Mouse (Mus musculus) left cerebral cortex, adult 18-20 months (tissue): ENCODE measurements at regions not wholly inside any gene's neighbourhood (a gene's known extent, or its start where the extent isn't known, plus 50 kb on each side); places are given as distances from the start of the nearest gene placed in this dataset.

ENCODE experiments used
- DNase-seq, 2 experiments: peaks; one replicate each; pipeline ENCODE4 v3.0.0; 2021 to 2022; ENCODE audit warnings: low spot score in 2 of 2, mixed read lengths in 1 of 2

DNA sequence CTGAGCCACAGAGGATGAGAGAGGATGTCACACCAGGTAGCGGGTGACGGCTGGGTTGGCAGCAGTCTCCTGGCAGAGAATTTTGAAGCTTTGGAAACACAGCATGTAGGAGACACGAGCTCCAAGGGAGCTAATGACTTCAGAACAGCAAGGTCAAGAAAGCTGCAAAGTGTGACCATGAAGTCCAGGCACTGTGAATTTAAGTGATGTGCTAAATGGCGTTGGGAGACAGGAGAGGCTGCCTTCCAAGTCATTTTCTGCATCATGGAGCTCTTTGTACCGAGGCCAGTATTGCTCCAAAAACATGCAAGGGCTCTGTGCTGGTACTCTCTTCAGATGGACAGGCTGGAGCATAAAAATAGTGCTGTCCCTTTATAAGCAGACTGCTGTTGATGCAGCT is 238.8 kb upstream of the Zdhhc25 start:
- DNase-seq = no peak

DNA sequence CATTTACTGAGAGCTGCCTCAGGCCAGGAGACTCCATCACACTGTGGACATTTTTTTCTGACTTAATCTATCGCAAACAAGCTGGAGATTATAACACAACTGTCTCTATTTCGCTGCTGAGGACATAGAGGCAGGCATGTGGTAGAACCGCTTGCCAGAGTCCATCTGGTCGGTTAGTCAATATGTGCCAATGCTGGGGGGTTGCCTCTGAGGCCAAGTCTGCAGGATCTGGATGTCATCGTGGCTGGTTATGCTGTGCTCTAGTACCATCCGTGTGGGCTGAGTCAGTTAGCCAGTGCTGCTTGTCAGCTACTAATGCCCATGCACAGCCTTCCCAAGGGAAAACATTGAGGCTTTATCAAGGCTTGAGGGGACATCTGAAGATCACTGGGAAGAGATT is 237.1 kb upstream of the Zdhhc25 start:
- no peak for DNase-seq

DNA sequence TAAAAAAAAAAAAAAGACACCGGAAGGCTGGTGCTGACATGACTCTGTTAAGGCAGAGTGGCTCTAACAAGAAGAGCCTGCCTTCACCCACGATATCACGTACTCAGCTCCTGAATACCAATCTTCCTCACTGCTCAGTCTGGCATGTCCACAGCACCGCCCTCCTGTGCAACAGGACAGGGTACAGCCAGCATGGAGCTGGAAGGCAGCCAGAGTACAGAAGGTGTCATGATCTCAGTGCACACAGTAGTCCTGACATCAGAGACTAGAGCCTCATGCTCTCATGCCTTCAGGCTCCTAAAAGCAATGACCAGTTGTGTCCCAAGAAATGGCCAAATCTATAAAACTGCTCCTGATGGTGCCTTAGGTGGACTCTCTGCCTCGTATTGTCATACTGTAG is 229.7 kb upstream of the Zdhhc25 start:
- no peak for DNase-seq

DNA sequence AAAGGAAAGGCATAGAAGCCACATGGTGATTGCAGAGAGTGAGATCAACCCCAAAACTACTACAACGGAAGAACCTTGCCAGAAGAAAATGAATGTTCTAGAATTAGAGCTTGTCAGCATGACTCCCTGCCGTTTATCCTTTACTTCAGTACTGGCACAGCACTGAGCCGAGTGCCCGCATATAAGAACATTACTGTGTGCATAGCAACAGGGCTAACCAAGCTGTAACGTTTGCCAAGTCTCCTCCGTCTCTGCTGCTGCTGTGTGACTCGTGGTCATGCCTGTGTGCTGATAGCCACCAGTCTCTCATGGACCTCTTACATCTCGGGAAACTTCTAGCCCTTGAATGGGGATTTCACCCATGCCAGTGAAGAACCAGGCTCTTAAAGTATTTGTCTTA is 228.1 kb upstream of the Zdhhc25 start:
- DNase-seq = no peak

DNA sequence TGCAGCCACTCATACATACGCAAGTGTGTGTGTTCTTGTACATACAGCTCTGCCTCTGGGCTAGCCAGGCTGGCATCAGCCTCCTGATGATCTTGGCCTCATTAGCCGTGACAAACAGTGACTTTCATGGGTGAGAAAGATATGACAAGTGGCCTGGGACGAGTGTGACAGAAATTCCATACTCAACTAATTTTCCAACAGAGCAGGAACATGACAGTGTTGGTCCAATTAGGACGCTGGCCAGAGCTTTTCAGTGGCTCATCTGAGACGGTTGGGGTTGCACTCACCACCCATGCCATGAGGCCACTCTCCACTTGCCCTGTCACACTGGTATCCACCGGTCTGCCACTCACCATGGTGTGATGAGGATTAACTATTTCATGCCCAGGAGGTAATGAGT is 226.2 kb upstream of the Zdhhc25 start:
- DNase-seq = no peak

DNA sequence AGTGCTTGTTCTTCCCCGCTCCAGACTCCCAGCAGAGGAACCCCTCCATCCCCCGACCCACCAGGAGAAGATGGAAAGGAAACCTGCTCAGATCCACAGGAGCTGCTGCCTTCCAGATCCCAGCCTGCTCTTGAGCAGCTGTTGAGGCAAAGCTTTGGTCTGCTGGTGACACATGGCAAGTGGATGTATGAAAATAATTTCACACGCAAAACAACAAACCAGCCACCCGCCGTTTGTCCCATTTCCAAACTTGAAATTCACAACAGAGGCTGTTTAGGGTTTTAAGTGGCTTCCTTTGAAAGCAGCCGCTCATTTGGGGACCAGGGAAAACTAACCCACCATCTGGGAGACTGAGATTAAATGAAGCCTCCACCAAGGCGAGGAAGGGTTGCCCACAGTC is 220.8 kb upstream of the Zdhhc25 start:
- DNase-seq = no peak

DNA sequence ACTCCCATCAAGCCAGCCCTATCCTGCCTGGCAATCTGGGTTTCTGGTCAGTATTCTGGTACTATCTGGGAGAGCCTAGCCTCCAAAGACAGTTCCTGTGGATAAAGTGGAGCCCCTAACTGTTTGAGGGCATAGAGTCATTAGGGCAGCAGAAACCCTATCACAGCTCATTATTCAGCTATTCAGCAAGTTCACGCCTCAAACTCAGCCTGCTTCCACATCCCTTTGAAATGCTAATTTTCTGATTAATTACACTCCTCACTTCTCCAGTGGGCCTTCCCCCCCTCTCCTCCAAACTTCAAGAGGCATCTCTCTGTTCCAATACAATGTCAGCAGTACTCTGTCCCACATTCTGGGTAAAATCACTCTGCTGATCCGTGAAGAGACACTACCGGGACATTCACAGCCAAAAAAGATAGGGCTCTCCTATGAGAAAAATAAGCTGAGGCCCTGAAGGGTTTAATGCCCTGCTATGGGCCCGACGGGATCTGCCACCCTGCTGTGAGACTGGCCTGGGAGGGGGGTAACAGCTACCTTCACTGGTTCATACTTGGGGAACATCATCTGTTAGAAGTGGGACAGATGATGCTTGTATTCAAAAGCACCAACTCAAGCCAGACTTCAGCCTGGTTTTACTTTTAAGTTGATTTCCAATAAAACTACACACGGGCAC is 220.0 kb upstream of the Zdhhc25 start:
- no peak for DNase-seq

DNA sequence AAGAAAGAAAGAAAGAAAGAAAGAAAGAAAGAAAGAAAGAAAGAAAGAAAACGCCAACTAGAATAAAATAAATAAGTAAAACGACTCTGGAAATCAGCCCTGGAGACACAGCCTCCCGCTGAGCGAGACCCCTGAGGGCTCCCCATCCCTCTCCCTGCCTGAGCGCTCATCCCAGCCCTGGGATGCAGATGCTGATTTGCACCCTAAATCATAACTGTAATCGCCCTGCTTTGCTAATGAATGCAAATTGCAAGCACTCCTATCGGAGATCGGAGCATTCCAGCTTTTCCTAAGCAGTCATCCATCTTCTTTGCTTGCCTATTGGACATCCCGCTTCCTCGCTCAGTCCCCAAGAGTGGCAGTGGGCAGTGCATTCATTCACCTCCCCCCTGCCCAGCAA is 218.7 kb upstream of the Zdhhc25 start:
- DNase-seq = no peak

DNA sequence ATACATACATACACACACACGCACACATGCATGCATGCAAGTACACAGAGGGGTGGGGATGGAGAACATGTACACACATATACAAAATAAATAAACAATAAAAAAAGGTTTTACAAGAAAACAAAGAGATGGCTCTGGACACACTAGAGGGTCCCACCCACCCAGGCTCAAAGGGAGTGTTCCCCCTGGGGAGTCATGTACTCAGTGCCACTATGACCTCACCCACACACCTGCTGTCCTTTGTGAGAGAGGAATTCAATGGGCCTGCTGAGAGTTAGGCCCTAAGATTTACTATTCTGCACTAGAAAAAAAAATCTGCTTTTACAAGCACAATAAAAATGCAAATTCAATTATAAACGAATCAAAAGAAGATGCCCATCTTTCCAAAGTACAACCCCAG is 214.2 kb upstream of the Zdhhc25 start:
- no peak for DNase-seq

DNA sequence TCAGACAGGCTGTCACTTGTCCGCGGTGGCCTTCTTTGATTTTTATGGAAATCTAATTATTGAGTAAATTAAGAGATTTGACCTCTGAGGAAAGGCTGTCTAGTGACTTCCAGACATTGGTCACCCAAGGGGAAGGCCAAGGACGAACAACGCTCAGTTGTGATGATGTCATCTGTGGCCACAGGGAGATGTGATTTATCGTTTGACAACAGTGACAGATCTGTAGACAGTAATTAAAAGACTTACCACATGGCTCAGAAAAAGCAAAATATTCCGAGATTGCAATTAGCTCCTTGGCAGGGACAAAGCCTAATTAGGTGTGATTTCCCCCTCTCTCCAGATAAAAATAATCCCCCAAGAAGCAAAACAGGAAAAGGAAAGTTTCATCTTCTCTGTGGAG is 213.4 kb upstream of the Zdhhc25 start:
- no peak for DNase-seq

DNA sequence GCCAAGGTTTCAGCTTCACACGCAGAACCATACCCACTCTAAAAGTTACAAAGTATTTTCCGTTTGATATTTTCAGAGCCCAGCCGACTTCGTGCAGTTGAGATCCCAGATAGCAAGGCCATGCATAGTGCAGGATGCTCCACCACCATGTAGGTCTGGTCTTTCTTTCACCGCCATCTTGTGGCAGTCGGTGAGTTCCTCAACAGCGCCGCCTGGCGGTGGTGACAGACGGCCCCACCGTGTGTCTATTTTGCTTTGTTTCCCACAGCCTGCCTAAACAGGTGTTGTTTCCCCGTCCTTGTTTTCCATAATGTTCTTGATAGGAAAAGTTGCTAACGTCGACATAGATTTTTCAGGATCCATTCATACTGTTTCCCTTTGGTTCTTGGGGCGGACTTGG is 208.3 kb upstream of the Zdhhc25 start:
- no peak for DNase-seq

DNA sequence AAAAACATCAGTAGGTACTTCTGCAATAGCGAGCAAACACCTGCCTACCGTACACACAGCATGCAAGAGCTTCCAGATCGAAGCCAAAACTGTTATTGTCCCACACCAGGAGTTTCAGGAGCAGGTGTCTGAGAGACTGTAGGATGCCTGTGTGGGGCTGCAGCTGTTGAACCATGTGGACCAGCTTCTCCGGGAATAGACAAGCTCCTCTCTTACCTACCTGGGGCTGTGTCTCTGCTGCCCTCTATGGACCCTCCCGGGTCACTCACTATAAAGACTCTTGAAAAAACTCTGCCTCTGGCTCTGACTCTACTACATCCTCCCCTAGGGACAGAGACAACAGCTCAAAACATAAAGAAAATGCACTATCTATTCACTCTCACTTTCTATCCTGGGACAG is 201.0 kb upstream of the Zdhhc25 start:
- no peak for DNase-seq

DNA sequence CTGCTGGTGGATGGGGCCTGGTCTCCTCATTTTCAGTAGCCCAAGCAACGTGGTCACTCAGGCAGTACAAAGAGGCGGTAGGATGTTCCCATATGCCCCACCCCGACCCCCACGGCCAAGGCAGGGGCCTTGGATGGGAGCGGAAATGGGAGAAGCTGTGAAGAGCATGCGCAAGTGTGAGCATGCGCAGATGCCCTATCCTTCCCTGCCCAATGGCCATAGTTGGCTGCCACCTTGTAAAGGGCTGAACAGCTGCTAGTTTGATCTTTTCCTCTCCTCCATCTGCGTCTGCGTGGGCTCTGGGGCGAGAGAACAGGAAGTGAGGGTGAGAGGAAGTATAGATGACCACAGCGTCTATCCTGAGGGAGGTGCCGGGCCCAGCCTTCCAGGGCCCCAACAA is 200.1 kb upstream of the Zdhhc25 start:
- DNase-seq = no peak

DNA sequence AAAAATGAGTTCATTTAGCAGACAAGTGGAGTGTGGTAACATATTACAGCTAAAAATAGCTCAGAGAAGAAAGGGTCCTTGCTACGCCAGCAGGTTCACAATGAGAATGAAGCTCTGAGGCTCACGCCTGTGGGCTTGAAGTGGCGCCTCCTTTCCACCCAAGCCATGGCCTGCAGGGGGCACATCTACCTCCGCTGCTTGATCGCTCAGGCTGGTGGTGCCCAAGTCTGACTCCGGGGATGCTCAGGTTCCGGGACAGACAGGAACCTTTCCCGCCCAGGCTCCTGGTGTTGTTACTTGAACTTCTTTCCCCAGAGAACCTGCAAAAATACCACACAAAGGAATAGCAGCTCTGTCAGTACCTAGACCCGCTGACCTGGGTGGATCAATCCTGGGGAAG is 199.3 kb upstream of the Zdhhc25 start:
- no peak for DNase-seq

DNA sequence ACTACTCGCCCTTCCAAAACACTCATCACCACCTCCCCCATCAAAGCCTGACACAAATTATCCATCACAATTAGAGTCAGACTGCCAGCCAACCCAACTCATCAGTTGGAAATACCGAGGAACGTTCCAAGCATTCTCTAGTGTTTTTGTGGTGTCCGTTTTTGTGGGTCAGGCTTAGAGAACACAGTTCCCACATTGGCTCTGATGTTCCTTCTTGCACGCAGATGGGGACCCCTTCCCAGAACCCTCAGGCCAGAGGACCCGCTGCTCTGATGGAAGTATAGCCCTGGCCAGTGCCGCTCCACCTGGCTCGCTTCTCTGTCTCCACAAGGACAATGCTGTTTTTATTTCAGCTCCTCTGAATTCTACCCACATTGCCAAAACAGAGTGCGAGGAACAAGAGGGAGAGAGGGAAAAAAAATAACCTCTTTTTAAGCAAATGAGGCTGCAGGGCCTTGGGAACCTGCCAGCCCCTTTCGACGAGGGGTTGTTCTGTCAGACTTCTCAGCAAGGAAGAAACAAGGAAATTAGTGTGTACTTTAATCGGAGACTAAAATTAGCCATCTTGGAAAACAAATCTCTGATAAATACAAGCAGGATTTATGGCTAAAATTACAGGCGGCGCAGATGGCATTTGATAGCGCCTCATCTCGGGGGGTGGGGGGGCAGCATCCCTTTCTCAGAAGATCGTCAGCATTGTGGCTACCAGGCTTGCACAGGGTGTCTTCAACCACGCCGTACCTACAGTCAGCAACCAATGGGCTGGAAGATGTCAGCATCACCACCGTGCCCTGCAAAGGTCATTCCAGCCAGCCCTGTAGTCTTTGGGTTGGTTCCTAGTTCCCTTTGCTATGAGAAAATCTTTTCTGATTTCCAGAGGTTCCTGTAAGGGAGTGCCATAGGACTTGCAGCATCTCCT is 191.4 kb upstream of the Zdhhc25 start:
- DNase-seq = peak; percentile 19 to 39

DNA sequence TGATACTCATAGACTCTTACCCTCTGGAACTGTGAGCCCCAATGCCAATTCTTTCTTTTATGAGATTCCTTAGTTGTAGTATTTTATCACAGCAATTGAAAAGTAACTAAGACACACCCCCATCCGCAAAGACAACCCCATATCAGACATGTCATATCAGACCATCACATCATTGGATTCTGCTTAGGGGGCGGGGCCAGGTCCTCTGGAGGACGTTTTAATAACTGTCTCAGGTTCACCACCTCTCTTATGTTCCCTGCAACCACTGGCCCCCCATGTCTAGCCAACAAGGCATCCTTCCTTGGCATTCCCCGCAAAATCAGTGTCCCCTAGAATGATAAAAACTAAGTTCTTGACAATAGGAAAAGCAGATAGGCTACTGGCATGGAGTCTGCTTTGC is 185.9 kb upstream of the Zdhhc25 start:
- no peak for DNase-seq

DNA sequence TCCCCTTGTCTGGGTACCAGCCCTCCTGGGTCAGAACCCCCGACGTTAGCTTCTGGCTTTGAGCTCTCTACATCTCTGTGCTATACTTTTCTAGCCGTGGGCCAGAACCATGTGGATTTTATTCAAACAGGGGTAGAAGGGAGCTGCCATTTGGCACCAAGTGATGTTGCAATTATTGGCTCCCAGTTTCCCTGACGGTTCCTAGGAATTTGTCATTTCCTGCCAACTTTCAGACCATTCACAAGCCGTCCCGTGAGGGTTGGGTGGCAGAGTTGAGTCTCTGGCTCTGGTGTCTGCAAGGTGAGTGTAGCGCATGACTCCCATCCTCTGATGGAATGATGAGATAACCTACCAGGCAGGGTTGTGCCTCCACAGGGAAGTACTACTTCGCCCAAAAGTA is 181.2 kb upstream of the Zdhhc25 start:
- no peak for DNase-seq

DNA sequence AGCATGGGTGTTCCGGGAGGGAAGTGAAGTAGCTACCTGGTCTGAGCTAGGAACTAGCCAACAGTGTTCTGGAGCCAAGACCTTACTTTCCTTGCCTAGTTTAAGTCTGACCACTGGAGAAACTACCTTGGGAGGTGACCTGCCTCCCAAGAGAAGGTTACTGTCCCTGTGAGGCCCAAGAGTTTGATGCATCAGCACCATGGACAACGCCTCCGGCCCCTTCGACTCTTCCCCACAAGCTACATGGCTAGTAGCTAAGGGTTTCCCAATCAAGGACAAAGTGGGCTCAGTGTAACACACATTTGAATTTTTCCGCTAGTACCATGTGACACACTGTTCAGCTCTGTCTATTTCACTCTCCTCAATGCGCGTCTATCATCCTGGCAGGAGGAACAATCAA is 171.7 kb upstream of the Zdhhc25 start:
- DNase-seq = no peak

DNA sequence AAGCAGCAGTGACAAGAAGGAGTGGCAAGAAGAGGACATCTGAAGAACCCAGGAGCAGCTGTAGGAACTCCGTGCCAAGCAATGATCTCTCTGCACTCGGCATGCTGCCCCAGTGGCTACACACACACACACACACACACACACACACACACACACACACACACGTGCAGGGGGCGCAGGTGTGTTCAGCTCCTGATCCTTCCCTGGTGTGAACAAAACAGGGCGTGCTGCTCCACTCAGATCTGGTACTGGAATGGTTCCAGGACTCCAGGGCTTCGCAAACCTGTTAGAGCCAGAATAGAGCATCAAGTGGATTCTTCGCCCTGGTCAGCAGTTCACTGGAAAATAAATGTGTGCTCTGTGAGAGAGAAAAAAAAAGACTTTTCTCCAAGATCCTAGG is 169.2 kb upstream of the Zdhhc25 start:
- no peak for DNase-seq

DNA sequence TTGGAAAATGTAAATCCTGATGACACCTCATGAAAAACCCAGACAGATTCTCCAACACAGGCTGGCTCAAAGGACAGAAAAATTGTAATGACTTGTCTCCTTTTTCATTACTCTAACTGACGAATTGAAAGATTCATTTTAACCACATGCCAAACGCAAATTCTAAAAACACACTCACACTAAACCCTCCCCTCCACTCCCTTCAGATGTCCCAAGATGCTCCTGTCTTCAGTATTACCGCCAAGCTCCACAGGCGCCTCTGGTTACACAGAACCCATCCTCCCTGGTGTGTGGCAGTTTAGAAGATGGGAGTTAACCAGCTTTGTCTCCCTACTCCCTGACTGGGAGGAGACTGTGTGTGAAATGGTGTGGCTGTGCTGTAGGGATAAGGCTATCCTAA is 151.8 kb upstream of the Zdhhc25 start:
- no peak for DNase-seq

DNA sequence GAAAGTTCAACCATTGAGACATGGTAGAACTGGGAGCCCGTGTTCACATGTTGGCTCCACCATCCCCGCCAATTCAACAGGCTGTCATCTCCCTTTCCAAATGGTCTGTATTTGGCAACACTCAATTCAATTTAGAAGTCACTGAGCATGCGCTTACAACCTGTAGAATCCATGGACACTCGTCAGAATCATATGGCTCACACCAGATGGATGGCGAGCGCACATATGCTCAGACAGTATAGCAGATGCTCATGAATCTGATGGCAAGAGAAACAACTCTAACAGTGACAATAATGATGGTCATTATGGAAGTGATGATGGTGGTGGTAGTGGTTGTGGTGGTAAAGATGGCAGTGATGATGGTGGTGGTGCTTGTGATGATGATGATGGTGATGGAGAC is 148.9 kb upstream of the Zdhhc25 start:
- DNase-seq = no peak

DNA sequence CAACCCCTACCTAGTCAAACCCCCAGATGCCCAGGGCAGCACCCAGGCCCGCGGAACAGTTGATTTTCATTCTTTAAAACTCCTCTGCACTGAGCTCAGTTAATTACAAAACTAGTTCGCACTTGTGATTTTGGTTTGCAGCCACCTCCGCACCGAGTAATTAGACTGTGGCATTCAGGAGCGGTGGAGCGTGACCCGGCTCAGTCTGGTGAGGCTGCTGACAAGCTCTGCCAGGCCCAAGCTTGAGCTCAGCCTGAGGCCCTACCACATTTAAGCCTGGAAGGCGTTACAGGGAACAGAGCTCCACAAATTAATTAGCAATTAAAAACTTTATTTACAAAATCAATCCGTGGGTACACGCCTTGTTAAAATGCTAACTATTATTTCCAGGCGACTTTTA is 132.0 kb upstream of the Zdhhc25 start:
- DNase-seq = peak; percentile 7 to 39

DNA sequence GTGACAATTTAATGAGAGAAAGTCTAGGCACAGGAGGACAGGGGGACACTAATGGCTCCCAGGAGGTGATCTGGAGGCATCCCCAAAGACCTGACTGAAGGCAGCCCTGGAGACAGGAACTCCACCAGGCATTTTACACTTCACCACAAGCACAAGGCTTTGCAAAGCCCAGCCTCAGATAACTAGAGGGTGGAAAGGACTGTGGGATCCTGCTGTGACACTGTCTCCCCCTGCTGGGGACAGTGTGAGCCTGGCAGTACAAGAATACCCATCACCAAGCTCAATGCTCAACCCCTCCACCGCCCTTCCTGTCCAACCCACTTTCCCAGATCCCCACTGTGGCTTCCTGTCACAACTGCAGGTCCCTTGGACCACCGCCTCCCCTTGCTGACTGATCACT is 131.3 kb upstream of the Zdhhc25 start:
- peak; percentile 70 to 75 for DNase-seq
